Mouse (Mus musculus): ENCODE data around the gene Wdr82.

Wdr82 gene

GRCm38 (mm10) chr9:106197732-106198131 lies 27.0 kb downstream of the Wdr82 start:
- in situ Hi-C loops (cut with MseI, MboI) = no loop called here

GRCm38 (mm10) chr9:106198962-106199458 lies 28.3 kb downstream of the Wdr82 start:
- in situ Hi-C loops (cut with MseI, MboI) = no loop called here

GRCm38 (mm10) chr9:106199535-106200272 lies 29.0 kb downstream of the Wdr82 start, which contains the start of gene Ppm1m:
Gene Ppm1m, minus strand, starts transcription at chr9:106199746.
- in situ Hi-C loops (cut with MseI, MboI) = no loop called here

GRCm38 (mm10) chr9:106201895-106202294 lies 31.2 kb downstream of the Wdr82 start:
- in situ Hi-C loops (cut with MseI, MboI) = no loop called here

GRCm38 (mm10) chr9:106202819-106203636 lies 32.3 kb downstream of the Wdr82 start, which contains the start of gene Twf2:
Gene Twf2, plus strand, starts transcription at chr9:106203108.
- in situ Hi-C loops (cut with MseI, MboI) = no loop called here

GRCm38 (mm10) chr9:106203990-106204851 lies 33.5 kb downstream of the Wdr82 start:
- in situ Hi-C loops (cut with MseI, MboI) = no loop called here

GRCm38 (mm10) chr9:106205713-106206290 lies 35.1 kb downstream of the Wdr82 start:
- in situ Hi-C loops (cut with MseI, MboI) = no loop called here

- in situ Hi-C loops (cut with MseI, MboI) = no loop called here
Observed at GRCm38 (mm10) chr9:106206515-106206914, 35.8 kb downstream of the Wdr82 start.

- in situ Hi-C loops (cut with MseI, MboI) = no loop called here
Observed at GRCm38 (mm10) chr9:106208181-106208580, 37.5 kb downstream of the Wdr82 start.

GRCm38 (mm10) chr9:106209954-106210353 lies 39.2 kb downstream of the Wdr82 start:
- in situ Hi-C loops (cut with MseI, MboI) = no loop called here

- in situ Hi-C loops (cut with MseI, MboI) = no loop called here
Observed at GRCm38 (mm10) chr9:106210853-106211609, 40.3 kb downstream of the Wdr82 start.

- in situ Hi-C loops (cut with MseI, MboI) = no loop called here
Observed at GRCm38 (mm10) chr9:106211680-106212593, 41.2 kb downstream of the Wdr82 start.

- in situ Hi-C loops (cut with MseI, MboI) = no loop called here
Observed at GRCm38 (mm10) chr9:106212594-106212981, 41.9 kb downstream of the Wdr82 start.

GRCm38 (mm10) chr9:106215341-106216125 lies 44.8 kb downstream of the Wdr82 start:
- in situ Hi-C loops (cut with MseI, MboI) = no loop called here

- in situ Hi-C loops (cut with MseI, MboI) = no loop called here
Observed at GRCm38 (mm10) chr9:106216971-106217370, 46.2 kb downstream of the Wdr82 start.

- in situ Hi-C loops (cut with MseI, MboI) = no loop called here
Observed at GRCm38 (mm10) chr9:106220894-106221523, 50.3 kb downstream of the Wdr82 start.

- in situ Hi-C loops (cut with MseI, MboI) = no loop called here
Observed at GRCm38 (mm10) chr9:106222261-106222851, 51.6 kb downstream of the Wdr82 start, which contains the start of gene Tlr9. Gene Tlr9, plus strand, starts transcription at chr9:106222598.

- in situ Hi-C loops (cut with MseI, MboI) = no loop called here
Observed at GRCm38 (mm10) chr9:106222994-106223393, 52.3 kb downstream of the Wdr82 start.

Measured in mouse trophoblast stem cell (cell line).